Mouse (Mus musculus) liver, adult 2 months (tissue): ENCODE measurements at regions not wholly inside any gene's neighbourhood (a gene's known extent, or its start where the extent isn't known, plus 50 kb on each side); places are given as distances from the start of the nearest gene placed in this dataset.
"Not testable (repeated sequence)": the region's sequence is repeated elsewhere in the genome, so short reads cannot be mapped to it uniquely, and the experiment has no call there.

ENCODE experiments used
- DNase-seq: peaks from one replicate; pipeline ENCODE4 v3.0.0-alpha.2; 2011; ENCODE audit warnings: low read depth, low spot score; ENCODE audit errors: extremely low read depth
- H3K27ac ChIP-seq: fragments of 200-500 bp; replicated peaks from 2 replicates; pipeline ENCODE4 v1.5.1; 2012; ENCODE audit warnings: low read depth, mild to moderate bottlenecking, control low read depth, inconsistent platforms, low read length; ENCODE audit not compliant: insufficient read depth
- H3K27me3 ChIP-seq: fragments of 200-500 bp; 2 replicates; pipeline ENCODE4 v1.6.1; 2012; ENCODE audit warnings: mild to moderate bottlenecking, moderate library complexity, low read length, inconsistent platforms; ENCODE audit not compliant: control insufficient read depth, insufficient read depth
- H3K36me3 ChIP-seq: fragments of 200-500 bp; 2 replicates; pipeline ENCODE4 v1.6.1; 2012; ENCODE audit warnings: low read length, inconsistent platforms; ENCODE audit not compliant: control insufficient read depth, insufficient read depth
- H3K4me1 ChIP-seq: fragments of 200-500 bp; 2 replicates; pipeline ENCODE4 v1.6.1; 2011; ENCODE audit warnings: low read length; ENCODE audit not compliant: control insufficient read depth, insufficient read depth
- H3K4me3 ChIP-seq: fragments of 200-500 bp; 2 replicates; pipeline ENCODE4 v1.5.1; 2011; ENCODE audit warnings: low read depth, mild to moderate bottlenecking, control low read depth, low read length, moderate library complexity; ENCODE audit not compliant: insufficient read depth
- H3K79me2 ChIP-seq: fragments of 200-500 bp; 2 replicates; pipeline ENCODE4 v1.6.1; 2012; ENCODE audit warnings: inconsistent platforms, mild to moderate bottlenecking, low read length, moderate library complexity; ENCODE audit not compliant: control insufficient read depth, insufficient read depth
- H3K9ac ChIP-seq: fragments of 200-500 bp; 2 replicates; pipeline ENCODE4 v1.6.1; 2012; ENCODE audit warnings: low read depth, mild to moderate bottlenecking, control low read depth, inconsistent platforms, low read length
- CTCF ChIP-seq: fragments of 200-500 bp; IDR thresholded peaks from 2 replicates; pipeline ENCODE4 v1.5.1; 2011; ENCODE audit warnings: low read depth, low read length, control low read depth
- POLR2A ChIP-seq: fragments of 200-500 bp; IDR thresholded peaks from 2 replicates; pipeline ENCODE4 v1.6.1; 2011; ENCODE audit warnings: low read length, control low read depth; ENCODE audit not compliant: insufficient read depth; ENCODE audit errors: extremely low read depth
- WGBS: fragments of 180-500 bp; shearing (Covaris S2); methylation state at CpG from one replicate; pipeline ENCODE4 v1.1.7; 2018; 5-methylcytosine and 5-hydroxymethylcytosine counted together

DNA sequence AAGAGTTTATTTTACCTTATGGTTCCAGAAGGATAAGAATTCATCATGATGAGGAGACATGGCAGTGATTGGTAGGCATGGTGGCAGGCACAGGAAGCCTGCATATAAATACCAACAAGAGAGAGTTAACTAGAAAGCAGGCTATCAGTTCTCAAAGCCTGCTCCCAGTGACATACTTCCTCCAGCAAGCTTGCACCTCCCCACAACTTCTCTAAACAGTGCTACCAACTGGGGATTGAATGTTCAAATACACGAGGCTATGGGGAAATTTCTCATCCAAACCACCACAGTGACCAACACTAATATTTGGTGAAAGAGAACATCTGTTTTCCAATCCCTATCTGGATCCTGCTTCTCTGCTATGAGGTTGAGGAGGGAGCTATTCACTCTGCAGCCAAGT, 125.8 kb downstream of the Zfp619 start:
- no peak overlapping the region for H3K9ac ChIP-seq
- WGBS = 20% methylated on average over 1 of the region's 1 CpGs

DNA sequence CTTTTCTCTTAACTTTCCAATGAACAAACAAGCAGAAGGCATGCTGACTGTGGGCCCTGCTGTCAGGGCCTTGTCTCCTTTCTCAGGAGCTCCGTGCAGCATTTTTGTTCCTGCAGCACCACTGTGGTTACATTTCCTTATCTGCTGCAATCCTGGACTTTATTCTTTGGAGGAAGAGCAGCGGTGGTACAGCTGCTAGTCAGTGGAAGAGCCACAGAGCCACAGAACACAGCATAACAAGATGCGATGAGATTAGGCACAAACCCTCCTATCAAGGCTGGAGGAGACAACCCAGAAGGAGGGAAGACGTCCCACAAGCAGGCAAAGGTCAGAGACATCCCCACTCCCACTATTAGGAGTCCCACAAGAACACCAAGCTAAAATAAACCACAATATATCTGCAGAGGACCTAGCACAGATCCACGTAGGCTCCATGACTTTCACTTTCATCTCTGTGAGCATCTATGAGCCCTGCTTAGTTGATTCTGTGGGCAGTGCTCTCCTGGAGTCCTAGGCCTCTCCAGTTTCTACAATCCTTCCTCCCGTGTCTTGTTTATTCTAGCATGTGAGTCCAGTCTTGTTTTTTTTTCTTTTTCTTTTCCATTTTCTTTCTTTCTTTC, 133.0 kb downstream of the Zfp619 start:
- WGBS = 46% methylated on average over 6 of the region's 6 CpGs
- H3K27ac ChIP-seq = no peak overlapping the region
- no peak for DNase-seq
- no peaks in the 10 kb centered on the region for H3K4me1 ChIP-seq
- H3K4me3 ChIP-seq = no peak overlapping the region
- H3K36me3 ChIP-seq = no peaks in the 10 kb centered on the region
- H3K27me3 ChIP-seq = no peaks in the 10 kb centered on the region
- TF ChIP-seq POLR2A (no peak), CTCF (no peak)
- H3K79me2 ChIP-seq = no peaks in the 10 kb centered on the region
- no peak overlapping the region for H3K9ac ChIP-seq

More for the DNA sequence above, 125.8 kb downstream of the Zfp619 start:
- H3K79me2 ChIP-seq = no peaks in the 10 kb centered on the region
- H3K27me3 ChIP-seq = no peaks in the 10 kb centered on the region
- DNase-seq = no peak
- H3K27ac ChIP-seq = no peak overlapping the region
- no peaks in the 10 kb centered on the region for H3K4me1 ChIP-seq
- no peak overlapping the region for H3K4me3 ChIP-seq
- no peaks in the 10 kb centered on the region for H3K36me3 ChIP-seq
- no peak for TF ChIP-seq CTCF
- TF ChIP-seq POLR2A = no peak

DNA sequence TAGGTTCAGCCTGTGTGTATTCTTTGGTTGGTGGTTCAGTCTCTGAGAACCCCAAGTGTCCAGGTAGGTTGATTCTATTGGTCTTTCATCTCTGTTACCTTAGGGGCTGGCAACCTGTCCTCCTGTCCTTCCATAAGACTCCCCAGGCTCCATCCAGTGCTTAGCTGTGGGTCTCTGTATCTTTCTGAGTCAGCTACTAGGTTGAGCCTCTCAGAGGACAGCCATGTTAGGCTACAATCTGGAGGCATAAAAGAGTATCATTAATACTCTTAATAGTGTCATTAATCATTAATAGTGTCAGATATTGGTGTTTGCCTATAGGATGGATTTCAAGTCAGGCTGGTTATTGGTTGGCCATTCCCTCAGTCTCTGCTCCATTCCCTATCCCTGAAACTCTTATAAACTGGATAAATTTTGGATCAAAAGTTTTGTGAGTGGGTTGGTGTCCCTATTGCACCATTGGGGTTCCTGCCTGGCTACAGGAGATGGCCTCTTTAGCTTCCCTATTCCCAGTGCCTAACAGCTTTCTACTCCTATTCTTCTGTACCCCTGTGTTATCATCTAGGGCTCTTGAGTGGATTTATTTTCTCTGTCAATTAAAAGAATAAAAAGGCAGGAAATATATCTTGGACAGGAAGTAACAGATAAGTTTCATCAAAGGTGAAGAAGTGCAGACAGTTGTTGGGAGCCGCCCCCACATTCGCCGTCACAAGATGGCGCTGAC, 137.2 kb downstream of the Zfp619 start:
- no peaks in the 10 kb centered on the region for H3K36me3 ChIP-seq
- H3K79me2 ChIP-seq = no peaks in the 10 kb centered on the region
- H3K4me1 ChIP-seq = no peaks in the 10 kb centered on the region
- no peak overlapping the region for H3K27ac ChIP-seq
- TF ChIP-seq CTCF (no peak), POLR2A (no peak)
- no peak overlapping the region for H3K4me3 ChIP-seq
- DNase-seq = peak; percentile 18
- no peak overlapping the region for H3K9ac ChIP-seq
- H3K27me3 ChIP-seq = no peaks in the 10 kb centered on the region
- 23% methylated on average over 4 of the region's 4 CpGs for WGBS

DNA sequence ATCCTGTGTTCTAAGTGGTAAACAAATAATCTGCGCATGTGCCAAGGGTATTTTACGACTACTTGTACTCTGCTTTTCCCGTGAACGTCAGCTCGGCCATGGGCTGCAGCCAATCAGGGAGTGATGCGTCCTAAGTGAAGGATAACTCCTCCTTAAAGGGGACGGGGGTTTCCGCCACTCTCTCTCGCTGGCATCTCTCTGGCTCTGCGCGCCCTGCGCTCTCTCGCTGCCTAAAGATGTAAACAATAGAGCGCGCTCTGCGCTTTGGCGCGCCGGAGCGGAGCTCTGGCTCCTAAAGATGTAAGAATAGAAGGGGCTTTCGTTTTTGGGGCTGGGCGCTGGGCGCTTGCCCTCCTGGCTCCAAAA, 137.7 kb downstream of the Zfp619 start:
- H3K27me3 ChIP-seq, H3K36me3 ChIP-seq, H3K9ac ChIP-seq, H3K4me1 ChIP-seq, DNase-seq, H3K79me2 ChIP-seq: not testable (repeated sequence)
- H3K4me3 ChIP-seq = peak overlapping the region; percentile 46
- 25% methylated on average over 23 of the region's 23 CpGs for WGBS
- peak overlapping the region; percentile 44; the same call in 1 of the 2 replicates for H3K27ac ChIP-seq

DNA sequence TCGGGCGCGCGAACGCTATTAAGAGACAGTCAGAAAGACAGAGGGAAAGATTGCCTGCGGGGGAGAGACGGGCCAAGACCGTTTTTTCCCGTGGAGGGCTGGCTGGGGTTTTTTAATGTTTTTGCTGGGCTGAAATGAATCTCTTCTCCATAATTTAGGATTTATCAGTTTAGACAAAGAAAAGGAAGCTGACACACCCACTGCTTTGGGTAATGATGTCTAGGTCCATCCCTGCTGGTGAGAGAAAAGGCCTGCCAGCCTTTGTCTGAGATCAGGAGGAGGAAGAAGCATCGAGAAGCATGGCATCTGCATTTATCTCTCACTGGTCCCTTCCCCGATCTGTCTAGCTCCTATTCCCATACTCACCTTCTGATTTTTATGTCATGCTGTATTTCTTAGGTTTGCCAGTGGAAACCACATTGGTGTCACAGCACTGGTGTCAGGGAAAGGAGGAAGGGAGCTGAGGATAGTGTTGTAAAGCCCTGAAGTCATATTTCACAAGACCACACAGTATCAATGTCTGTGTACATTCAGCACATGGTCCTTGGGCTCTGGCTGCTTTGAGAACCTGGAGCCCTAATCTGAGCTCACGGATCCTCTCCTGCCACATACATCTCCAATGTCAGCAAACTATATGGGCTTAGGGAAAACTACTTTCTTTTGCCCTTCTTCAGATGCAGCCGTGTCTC, 138.3 kb downstream of the Zfp619 start:
- Histone ChIP-seq H3K4me1 (no peaks in the 10 kb centered on the region), H3K27me3 (no peaks in the 10 kb centered on the region), H3K4me3 (peak overlapping the region; percentile 46), H3K9ac (no peak overlapping the region), H3K36me3 (no peaks in the 10 kb centered on the region), H3K79me2 (no peaks in the 10 kb centered on the region), H3K27ac (peak overlapping the region; percentile 44)
- TF ChIP-seq POLR2A = no peak
- no peak for TF ChIP-seq CTCF
- WGBS = 34% methylated on average over 13 of the region's 13 CpGs
- DNase-seq = no peak

DNA sequence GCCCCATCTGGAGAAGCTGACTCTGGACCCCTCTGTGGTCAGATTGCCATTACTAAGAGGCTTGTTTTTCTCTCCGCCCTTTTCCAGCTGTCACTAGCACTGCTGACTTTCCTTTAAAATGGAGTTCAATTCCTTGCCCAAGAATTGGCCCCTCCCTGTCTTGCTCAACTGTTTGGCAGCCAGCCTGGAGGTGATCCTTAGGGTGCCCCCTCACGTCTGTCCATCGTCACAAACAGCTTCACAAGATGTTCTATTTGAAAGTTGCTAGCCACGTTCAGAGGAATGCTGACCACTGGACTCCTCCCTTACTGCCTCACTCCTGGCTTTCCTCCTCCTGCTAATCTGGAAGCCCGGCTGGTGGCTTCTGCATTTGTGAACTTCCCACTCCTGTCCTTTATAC, 142.0 kb downstream of the Zfp619 start:
- Histone ChIP-seq H3K9ac (no peak overlapping the region), H3K4me1 (no peaks in the 10 kb centered on the region), H3K36me3 (no peaks in the 10 kb centered on the region), H3K79me2 (no peaks in the 10 kb centered on the region), H3K27me3 (no peaks in the 10 kb centered on the region), H3K4me3 (no peak overlapping the region), H3K27ac (no peak overlapping the region)
- no peak for DNase-seq
- TF ChIP-seq CTCF (no peak), POLR2A (no peak)
- 29% methylated on average over 5 of the region's 5 CpGs for WGBS
